Mouse (Mus musculus) fat pad, adult 2 months (tissue): ENCODE measurements around the gene Vrk1.

ENCODE experiments used
- DNase-seq: peaks from one replicate; pipeline ENCODE4 v3.0.0-alpha.2; 2011; ENCODE audit warnings: low read depth, low spot score; ENCODE audit errors: extremely low read depth

The Vrk1 gene

DNA sequence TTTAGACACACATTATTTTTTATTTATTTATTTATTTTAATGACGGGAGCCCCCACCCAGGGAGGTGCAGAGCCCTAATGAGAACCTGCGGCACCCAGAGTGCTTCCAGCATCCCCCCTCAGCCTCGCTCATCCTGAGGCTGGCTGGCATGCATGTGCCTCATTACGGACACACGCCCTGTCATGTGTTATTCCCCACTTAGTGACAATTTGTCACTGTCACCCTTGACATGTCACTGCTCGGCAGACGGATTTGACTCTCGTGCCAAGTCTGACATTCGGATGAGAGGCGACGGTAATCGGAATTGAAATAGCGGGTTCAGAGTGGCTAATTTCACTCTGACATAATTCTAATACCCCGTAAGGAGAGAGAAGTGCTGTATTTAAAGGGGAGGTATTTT is 97.2 kb downstream of the Vrk1 start:
- DNase-seq: no peak

DNA sequence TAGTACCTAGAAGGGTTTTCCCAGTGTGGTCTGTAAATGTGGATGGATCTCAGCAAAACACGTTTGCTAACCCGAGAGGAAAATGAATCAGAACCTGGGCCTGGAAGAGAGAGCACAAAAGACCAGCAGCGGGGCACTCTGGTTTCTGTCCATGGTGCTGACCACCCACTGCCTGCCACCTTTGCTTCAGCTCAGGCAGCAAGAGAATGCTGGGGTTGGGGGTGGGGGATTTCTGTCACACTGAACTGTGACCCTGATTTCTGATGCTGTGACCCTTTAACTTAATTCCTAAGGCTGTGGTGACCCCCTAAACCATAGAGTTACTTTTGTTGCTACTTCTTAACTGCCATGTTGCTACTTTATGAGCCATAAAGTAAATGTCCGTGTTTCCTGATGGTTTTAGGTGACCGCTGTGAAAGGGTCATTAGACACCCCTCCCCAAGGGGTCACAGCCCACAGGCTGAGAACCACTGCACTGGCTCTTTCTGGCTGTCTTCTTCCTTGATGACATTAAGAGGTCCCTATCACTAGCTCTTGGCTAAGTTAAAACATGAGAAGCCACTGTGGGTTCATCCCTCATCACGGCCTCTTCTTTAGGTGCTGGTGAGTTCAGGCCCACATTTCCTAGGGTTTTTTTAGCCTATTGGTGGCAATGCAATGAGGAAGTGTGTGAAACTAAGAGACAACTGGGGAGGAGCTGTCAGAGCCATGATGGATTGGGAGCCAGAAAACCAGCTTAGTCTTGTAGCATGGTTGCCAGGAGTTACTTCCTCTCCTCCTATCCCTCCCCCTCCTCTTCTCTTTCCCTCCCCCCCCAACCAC is 105.3 kb downstream of the Vrk1 start:
- no peak for DNase-seq

DNA sequence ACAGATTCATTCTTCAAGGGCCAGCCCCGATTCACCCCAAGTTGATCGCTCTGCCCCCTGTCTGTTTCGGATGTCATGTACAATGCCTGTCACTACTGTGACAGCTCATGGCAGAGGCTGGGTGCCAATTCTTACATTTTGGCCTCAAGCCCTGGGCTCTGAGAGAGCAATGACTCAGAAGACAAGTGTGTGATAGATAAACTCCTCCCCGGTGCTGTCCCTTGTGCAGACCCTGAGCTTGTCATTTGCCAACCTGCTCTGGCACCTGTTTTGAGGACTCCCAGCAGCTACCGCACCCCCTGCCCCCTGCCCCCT is 105.8 kb downstream of the Vrk1 start:
- DNase-seq: no peak

DNA sequence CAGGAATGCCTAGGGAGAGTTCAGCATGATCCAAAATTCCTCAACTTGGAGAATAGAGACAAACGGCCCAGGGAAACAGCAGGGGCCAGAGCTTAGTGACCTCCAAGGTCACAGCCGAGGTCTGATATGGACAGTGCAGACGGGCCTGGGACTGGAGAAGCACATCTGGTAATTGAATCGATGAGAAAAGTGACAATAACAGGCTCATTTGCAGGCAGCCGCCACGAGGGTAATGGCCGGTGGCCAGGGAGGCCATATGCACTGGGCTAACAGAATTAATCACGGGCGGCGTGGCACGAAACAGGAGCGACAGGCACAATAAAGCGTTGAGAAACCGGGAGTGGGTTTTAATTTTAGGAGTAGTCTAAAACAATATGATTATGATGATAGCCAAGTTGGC is 113.2 kb downstream of the Vrk1 start:
- DNase-seq: no peak

DNA sequence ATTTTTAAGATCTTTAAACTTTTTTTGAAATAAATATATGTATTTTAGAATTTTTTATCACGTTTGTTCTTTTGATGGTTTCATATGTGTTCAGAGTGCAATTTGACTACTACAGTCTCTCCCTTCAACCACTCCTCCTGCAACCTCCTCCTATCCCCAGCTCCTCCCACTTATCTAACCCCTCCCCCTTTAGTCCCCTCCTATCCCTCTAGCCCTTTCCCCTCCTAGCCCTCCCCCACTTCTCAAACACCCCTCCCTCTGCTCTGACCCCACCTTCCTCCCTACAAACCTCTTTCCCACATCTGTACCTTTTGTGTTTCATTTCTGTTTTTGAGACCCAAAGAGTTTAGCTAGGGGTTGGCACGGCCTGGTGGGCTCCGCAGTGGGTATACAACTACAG is 114.6 kb downstream of the Vrk1 start:
- DNase-seq: no peak
